Mouse (Mus musculus): Measurements from ENCODE around the gene Dok1. TPM values are rescaled to one million over a fixed set of nuclear protein-coding genes. Genes with fewer than 3 reads are reported as not detected.

The Dok1 gene
- polyA plus RNA-seq, 1 experiment from 2014 or later: 9.7 TPM

- H3K4me3 ChIP-seq (ENCODE audit: low read depth, low read length): peak overlapping the region; percentile 5; the same call in 1 of the 2 replicates
- no peak overlapping the region for H3K9ac ChIP-seq (replicated peaks; ENCODE audit: low read depth, low read length)
- peak overlapping the region; percentile 45 for H3K4me2 ChIP-seq (replicated peaks; ENCODE audit: low read depth, low read length)
- peak; percentile 73 for ATAC-seq (ENCODE audit: insufficient number of reproducible peaks, insufficient read depth, low FRiP score, low read depth)
- H3K27me3 ChIP-seq (ENCODE audit: control insufficient read depth, insufficient read depth, low read length): no peaks in the 10 kb centered on the region
- peaks cover 17% of the 10 kb centered on the region; the same call in 1 of the 2 replicates for H3K4me1 ChIP-seq (ENCODE audit: control insufficient read depth, insufficient read depth, low read length)
- H3K36me3 ChIP-seq (ENCODE audit: control insufficient read depth, insufficient read depth, low read length): no peaks in the 10 kb centered on the region
- WGBS: 15% methylated on average over 24 of the region's 24 CpGs
- H3K27ac ChIP-seq (ENCODE audit: low read length): no peak overlapping the region
- no peaks in the 10 kb centered on the region for H3K9me3 ChIP-seq (ENCODE audit: control insufficient read depth, low read depth, low read length)
These were observed 5.3 kb upstream of the Dok1 start for GRCm38 (mm10) chr6:83038496-83039012.

DNA sequence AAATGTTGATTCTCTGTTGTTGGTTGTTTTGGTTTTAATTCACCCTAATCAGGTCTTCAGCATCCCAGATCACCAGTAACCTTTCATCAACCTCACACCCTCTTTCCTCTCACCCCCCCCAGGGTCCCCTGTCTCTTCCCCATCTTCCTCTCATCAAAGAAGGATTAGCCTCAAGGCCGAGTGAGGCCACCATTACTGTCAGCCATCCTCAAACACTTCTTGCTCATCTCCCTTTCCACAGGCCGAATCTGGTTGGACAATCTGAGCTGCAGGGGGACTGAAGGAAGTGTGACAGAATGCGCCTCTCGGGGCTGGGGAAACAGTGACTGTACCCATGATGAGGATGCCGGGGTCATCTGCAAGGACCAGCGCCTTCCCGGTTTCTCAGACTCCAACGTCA is 3.9 kb upstream of the Dok1 start:
- H3K4me1 ChIP-seq (ENCODE audit: control insufficient read depth, insufficient read depth, low read length): peaks cover 17% of the 10 kb centered on the region; the same call in 1 of the 2 replicates
- 80% methylated on average over 8 of the region's 8 CpGs for WGBS
- no peak overlapping the region for H3K4me3 ChIP-seq (ENCODE audit: low read depth, low read length)
- no peaks in the 10 kb centered on the region for H3K9me3 ChIP-seq (ENCODE audit: control insufficient read depth, low read depth, low read length)
- no peak overlapping the region for H3K9ac ChIP-seq (replicated peaks; ENCODE audit: low read depth, low read length)
- H3K27me3 ChIP-seq (ENCODE audit: control insufficient read depth, insufficient read depth, low read length): no peaks in the 10 kb centered on the region
- no peaks in the 10 kb centered on the region for H3K36me3 ChIP-seq (ENCODE audit: control insufficient read depth, insufficient read depth, low read length)
- ATAC-seq (ENCODE audit: insufficient number of reproducible peaks, insufficient read depth, low FRiP score, low read depth): no peak
- H3K4me2 ChIP-seq (replicated peaks; ENCODE audit: low read depth, low read length): no peak overlapping the region
- no peak overlapping the region for H3K27ac ChIP-seq (ENCODE audit: low read length)

- Histone ChIP-seq H3K4me2 (replicated peaks; ENCODE audit: low read depth, low read length) (peak overlapping the region; percentile 90), H3K9ac (replicated peaks; ENCODE audit: low read depth, low read length) (peak overlapping the region; percentile 14), H3K36me3 (ENCODE audit: control insufficient read depth, insufficient read depth, low read length) (no peaks in the 10 kb centered on the region), H3K9me3 (ENCODE audit: control insufficient read depth, low read depth, low read length) (no peaks in the 10 kb centered on the region), H3K27me3 (ENCODE audit: control insufficient read depth, insufficient read depth, low read length) (no peaks in the 10 kb centered on the region), H3K27ac (ENCODE audit: low read length) (peak overlapping the region; percentile 90), H3K4me1 (ENCODE audit: control insufficient read depth, insufficient read depth, low read length) (peaks cover 17% of the 10 kb centered on the region; the same call in 1 of the 2 replicates), H3K4me3 (ENCODE audit: low read depth, low read length) (peak overlapping the region; percentile 67)
- WGBS: 21% methylated on average over 5 of the region's 5 CpGs
- no peak for ATAC-seq (ENCODE audit: insufficient number of reproducible peaks, insufficient read depth, low FRiP score, low read depth)
These were observed 1.3 kb upstream of the Dok1 start for GRCm38 (mm10) chr6:83034463-83035055.

DNA sequence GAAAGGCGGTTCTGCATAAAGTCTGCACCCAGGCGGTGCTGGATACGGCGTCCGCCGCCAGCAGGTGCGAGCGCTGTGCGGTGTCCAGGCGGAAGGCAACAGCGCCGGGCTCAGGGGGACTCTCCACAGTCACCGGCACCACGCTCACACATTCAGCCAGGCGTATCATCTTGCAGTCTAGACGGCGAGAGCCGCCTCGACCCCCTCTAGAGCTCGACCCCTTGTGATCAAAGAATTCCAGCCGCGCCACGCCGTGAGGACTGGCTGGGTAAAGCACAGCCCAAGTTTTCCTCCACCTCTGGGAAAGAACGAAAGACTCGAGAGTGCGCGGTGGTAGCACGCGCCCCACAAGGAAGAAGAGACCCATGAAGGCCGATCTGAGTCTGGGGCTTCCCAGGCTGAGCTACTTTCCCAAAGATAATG is 491 bp downstream of the Dok1 start:
- 0 out of 2 replicates have a peak overlapping the region, but pooled peaks have one; percentile 48 for H3K27ac ChIP-seq (ENCODE audit: low read length)
- WGBS: under 1% methylated on average over 31 of the region's 31 CpGs
- ATAC-seq (ENCODE audit: insufficient number of reproducible peaks, insufficient read depth, low FRiP score, low read depth): peak; percentile 24; the same call in 1 of the 2 replicates
- H3K9me3 ChIP-seq (ENCODE audit: control insufficient read depth, low read depth, low read length): no peaks in the 10 kb centered on the region
- H3K27me3 ChIP-seq (ENCODE audit: control insufficient read depth, insufficient read depth, low read length): no peaks in the 10 kb centered on the region
- peaks cover 10% of the 10 kb centered on the region; the same call in 1 of the 2 replicates for H3K4me1 ChIP-seq (ENCODE audit: control insufficient read depth, insufficient read depth, low read length)
- H3K9ac ChIP-seq (replicated peaks; ENCODE audit: low read depth, low read length): peak overlapping the region; percentile 53
- H3K4me2 ChIP-seq (replicated peaks; ENCODE audit: low read depth, low read length): peak overlapping the region; percentile 90
- H3K4me3 ChIP-seq (ENCODE audit: low read depth, low read length): peak overlapping the region; percentile 67
- no peaks in the 10 kb centered on the region for H3K36me3 ChIP-seq (ENCODE audit: control insufficient read depth, insufficient read depth, low read length)

- peak overlapping the region; percentile 67 for H3K4me3 ChIP-seq (ENCODE audit: low read depth, low read length)
- peak overlapping the region; percentile 53; the same call in 1 of the 2 replicates for H3K9ac ChIP-seq (replicated peaks; ENCODE audit: low read depth, low read length)
- WGBS: 36% methylated on average over 18 of the region's 18 CpGs
- no peak for ATAC-seq (ENCODE audit: insufficient number of reproducible peaks, insufficient read depth, low FRiP score, low read depth)
- peaks cover 10% of the 10 kb centered on the region; the same call in 1 of the 2 replicates for H3K4me1 ChIP-seq (ENCODE audit: control insufficient read depth, insufficient read depth, low read length)
- peak overlapping the region; percentile 90 for H3K4me2 ChIP-seq (replicated peaks; ENCODE audit: low read depth, low read length)
- H3K27me3 ChIP-seq (ENCODE audit: control insufficient read depth, insufficient read depth, low read length): no peaks in the 10 kb centered on the region
- no peaks in the 10 kb centered on the region for H3K9me3 ChIP-seq (ENCODE audit: control insufficient read depth, low read depth, low read length)
- H3K36me3 ChIP-seq (ENCODE audit: control insufficient read depth, insufficient read depth, low read length): no peaks in the 10 kb centered on the region
- H3K27ac ChIP-seq (ENCODE audit: low read length): no peak overlapping the region
These were observed 1.2 kb downstream of the Dok1 start for GRCm38 (mm10) chr6:83031921-83032590.

DNA sequence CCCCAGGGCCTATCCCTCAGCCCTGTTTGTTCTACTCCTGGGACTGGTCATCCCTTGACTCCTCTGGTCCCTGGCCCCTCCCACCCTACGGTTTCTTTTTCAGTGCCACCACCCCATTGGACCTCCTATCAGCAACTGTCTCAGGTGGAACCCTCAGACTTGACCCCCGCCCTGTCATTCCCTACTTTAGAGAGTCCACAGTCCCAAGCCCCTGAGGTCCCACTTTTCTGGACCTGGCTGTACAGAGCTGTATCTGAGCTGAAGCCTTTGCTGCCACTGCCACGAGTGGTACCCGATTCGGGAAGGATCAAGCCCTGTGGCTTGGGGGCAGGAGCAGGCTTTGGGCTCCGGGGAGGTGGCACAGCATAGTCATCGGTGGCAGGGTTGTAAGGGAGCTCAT is 2.2 kb downstream of the Dok1 start:
- no peak for ATAC-seq (ENCODE audit: insufficient number of reproducible peaks, insufficient read depth, low FRiP score, low read depth)
- peaks cover 9% of the 10 kb centered on the region; the same call in 1 of the 2 replicates for H3K4me1 ChIP-seq (ENCODE audit: control insufficient read depth, insufficient read depth, low read length)
- whole genome bisulfite sequencing: 68% methylated on average over 7 of the region's 7 CpGs

DNA sequence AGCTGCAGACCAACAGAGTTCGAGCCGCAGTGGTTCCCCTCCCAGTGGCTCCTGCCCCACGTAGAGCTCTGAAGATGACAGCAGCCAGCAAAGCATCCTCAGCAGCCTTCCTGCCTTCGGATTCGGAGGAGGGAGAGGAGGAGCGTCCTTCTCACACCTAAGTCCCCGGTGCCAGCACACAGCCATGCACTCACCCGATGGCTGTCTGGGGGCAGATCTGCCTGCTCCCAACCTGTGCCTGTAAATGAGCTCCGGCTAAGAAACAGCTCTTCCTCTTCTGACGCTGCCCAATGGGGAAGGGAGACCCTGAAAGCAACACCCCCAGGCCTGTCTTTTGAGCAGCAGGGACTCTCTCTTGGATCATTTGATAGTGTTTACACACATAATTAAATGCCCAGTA is 3.5 kb downstream of the Dok1 start:
- no peaks in the 10 kb centered on the region for H3K9me3 ChIP-seq (ENCODE audit: control insufficient read depth, low read depth, low read length)
- no peaks in the 10 kb centered on the region for H3K36me3 ChIP-seq (ENCODE audit: control insufficient read depth, insufficient read depth, low read length)
- H3K27ac ChIP-seq (ENCODE audit: low read length): no peak overlapping the region
- WGBS: 42% methylated on average over 10 of the region's 10 CpGs
- H3K4me2 ChIP-seq (replicated peaks; ENCODE audit: low read depth, low read length): no peak overlapping the region
- no peak overlapping the region for H3K9ac ChIP-seq (replicated peaks; ENCODE audit: low read depth, low read length)
- no peaks in the 10 kb centered on the region; the same call in 1 of the 2 replicates for H3K4me1 ChIP-seq (ENCODE audit: control insufficient read depth, insufficient read depth, low read length)
- H3K27me3 ChIP-seq (ENCODE audit: control insufficient read depth, insufficient read depth, low read length): no peaks in the 10 kb centered on the region
- no peak overlapping the region for H3K4me3 ChIP-seq (ENCODE audit: low read depth, low read length)
- ATAC-seq (ENCODE audit: insufficient number of reproducible peaks, insufficient read depth, low FRiP score, low read depth): no peak

More for the DNA sequence above, 2.2 kb downstream of the Dok1 start:
- no peak overlapping the region for H3K4me3 ChIP-seq (ENCODE audit: low read depth, low read length)
- no peak overlapping the region for H3K9ac ChIP-seq (replicated peaks; ENCODE audit: low read depth, low read length)
- no peaks in the 10 kb centered on the region for H3K9me3 ChIP-seq (ENCODE audit: control insufficient read depth, low read depth, low read length)
- H3K36me3 ChIP-seq (ENCODE audit: control insufficient read depth, insufficient read depth, low read length): no peaks in the 10 kb centered on the region
- H3K4me2 ChIP-seq (replicated peaks; ENCODE audit: low read depth, low read length): no peak overlapping the region
- no peak overlapping the region for H3K27ac ChIP-seq (ENCODE audit: low read length)
- H3K27me3 ChIP-seq (ENCODE audit: control insufficient read depth, insufficient read depth, low read length): no peaks in the 10 kb centered on the region

- Histone ChIP-seq H3K27ac (ENCODE audit: low read length) (no peak overlapping the region), H3K9ac (replicated peaks; ENCODE audit: low read depth, low read length) (no peak overlapping the region), H3K4me2 (replicated peaks; ENCODE audit: low read depth, low read length) (no peak overlapping the region), H3K27me3 (ENCODE audit: control insufficient read depth, insufficient read depth, low read length) (no peaks in the 10 kb centered on the region), H3K4me1 (ENCODE audit: control insufficient read depth, insufficient read depth, low read length) (no peaks in the 10 kb centered on the region), H3K36me3 (ENCODE audit: control insufficient read depth, insufficient read depth, low read length) (no peaks in the 10 kb centered on the region), H3K4me3 (ENCODE audit: low read depth, low read length) (no peak overlapping the region), H3K9me3 (ENCODE audit: control insufficient read depth, low read depth, low read length) (no peaks in the 10 kb centered on the region)
- WGBS: 36% methylated on average over 8 of the region's 9 CpGs
- no peak for ATAC-seq (ENCODE audit: insufficient number of reproducible peaks, insufficient read depth, low FRiP score, low read depth)
These were observed 5.6 kb downstream of the Dok1 start for GRCm38 (mm10) chr6:83027706-83028105.
